ENCODE assay signal across 9 mouse cellular contexts in genomic region chr17:29262259-29262649, GRCm38 (mm10). TPM values are rescaled to one million over a fixed set of nuclear protein-coding genes. Genes with fewer than 3 reads are reported as not detected.
DNase-seq lines count a peak whose midpoint lies in the region; ATAC-seq and TF ChIP-seq lines count a peak whose summit lies in the region.
"Had no signal": no experiment of that assay in that cellular context is flagged by ENCODE, and none has a peak within 500 bp of the region (broad histone marks: within the 10 kb centered on the region; RNA-seq: fewer than 3 reads in every experiment).

No protein-coding gene starts in this region.

- ATAC-seq in heart, embryonic 14.5 days (ENCODE audit: insufficient number of reproducible peaks, insufficient read depth, low FRiP score, low read depth), result no peak
- ATAC-seq in G1E (ENCODE audit: extremely low read depth, insufficient number of reproducible peaks, low FRiP score, poor library complexity, severe bottlenecking), result no peak
- no peak for ATAC-seq in hindbrain, embryonic 15.5 days (ENCODE audit: low FRiP score, low read depth)
- ATAC-seq in midbrain, embryonic 14.5 days (ENCODE audit: low FRiP score, low TSS enrichment), result no peak

- no peaks in the 10 kb centered on the region for H3K9me3 ChIP-seq in heart, embryonic 14.5 days (ENCODE audit: control insufficient read depth, low read length)
- H3K9me3 ChIP-seq in G1E (replicated peaks), result no peaks in the 10 kb centered on the region
- H3K9me3 ChIP-seq in hindbrain, embryonic 15.5 days, result no peaks in the 10 kb centered on the region
- H3K9me3 ChIP-seq in midbrain, embryonic 14.5 days (ENCODE audit: control insufficient read depth, low read length), result no peaks in the 10 kb centered on the region

- no peak for TF ChIP-seq CTCF in G1E (IDR thresholded peaks at IDR 0.05; ENCODE audit: low read depth, low read length)

- 52% methylated on average over 2 of the region's 2 CpGs for WGBS in heart, embryonic 14.5 days
- 79% methylated on average over 2 of the region's 2 CpGs for WGBS in hindbrain, embryonic 15.5 days
- WGBS in midbrain, embryonic 14.5 days, result 50% methylated on average over 2 of the region's 2 CpGs

- peak overlapping the region; percentile 71 for H3K4me2 ChIP-seq in heart, embryonic 14.5 days (ENCODE audit: low read length)
- H3K4me2 ChIP-seq in hindbrain, embryonic 15.5 days, result peak overlapping the region; percentile 78
- peak overlapping the region; percentile 72 for H3K4me2 ChIP-seq in midbrain, embryonic 14.5 days (ENCODE audit: low read length)

- peaks cover 34% of the 10 kb centered on the region for H3K36me3 ChIP-seq in heart, embryonic 14.5 days (ENCODE audit: control insufficient read depth, insufficient read depth, low read length)
- peaks cover 51% of the 10 kb centered on the region for H3K36me3 ChIP-seq in G1E (replicated peaks)
- H3K36me3 ChIP-seq in hindbrain, embryonic 15.5 days, result peaks cover 17% of the 10 kb centered on the region
- peaks cover 28% of the 10 kb centered on the region for H3K36me3 ChIP-seq in midbrain, embryonic 14.5 days (ENCODE audit: control insufficient read depth, insufficient read depth, low read length)

- H3K4me3 ChIP-seq in heart, embryonic 14.5 days (ENCODE audit: control insufficient read depth in 1 of 2, insufficient read depth in 1 of 2, low read depth in 1 of 2, low read length in 2 of 2), result peak overlapping the region in 1 of 2 experiments; percentile 72; a peak in 1 of 4 replicates
- H3K4me3 ChIP-seq in G1E (ENCODE audit: low read depth, low read length), result peak overlapping the region; percentile 72
- H3K4me3 ChIP-seq in hindbrain, embryonic 15.5 days, result no peak overlapping the region; the same call in 1 of the 2 replicates
- H3K4me3 ChIP-seq in midbrain, embryonic 14.5 days (replicated peaks; ENCODE audit: low read depth, low read length), result no peak overlapping the region

- H3K4me1 ChIP-seq in heart, embryonic 14.5 days (ENCODE audit: control insufficient read depth in 2 of 2, insufficient read depth in 2 of 2, low read length in 2 of 2), result peaks cover 21 to 40% of the 10 kb centered on the region in 2 experiments
- H3K4me1 ChIP-seq in G1E (ENCODE audit: insufficient read depth, low read depth, low read length), result peaks cover 65% of the 10 kb centered on the region
- peaks cover 34% of the 10 kb centered on the region for H3K4me1 ChIP-seq in hindbrain, embryonic 15.5 days (replicated peaks)
- H3K4me1 ChIP-seq in midbrain, embryonic 14.5 days (ENCODE audit: control insufficient read depth, insufficient read depth, low read length), result peaks cover 16% of the 10 kb centered on the region

- H3K9ac ChIP-seq in heart, embryonic 14.5 days (ENCODE audit: low read length), result peak overlapping the region; percentile 85
- H3K9ac ChIP-seq in hindbrain, embryonic 15.5 days, result no peak overlapping the region
- no peak overlapping the region for H3K9ac ChIP-seq in midbrain, embryonic 14.5 days (replicated peaks; ENCODE audit: low read length)

- no peaks in the 10 kb centered on the region for H3K27me3 ChIP-seq in heart, embryonic 14.5 days (ENCODE audit: control insufficient read depth, insufficient read depth, low read length)
- H3K27me3 ChIP-seq in G1E (ENCODE audit: insufficient read depth, low read length), result no peaks in the 10 kb centered on the region
- no peaks in the 10 kb centered on the region for H3K27me3 ChIP-seq in hindbrain, embryonic 15.5 days
- no peaks in the 10 kb centered on the region for H3K27me3 ChIP-seq in midbrain, embryonic 14.5 days (ENCODE audit: control insufficient read depth, insufficient read depth, low read length)

- H3K27ac ChIP-seq in heart, embryonic 14.5 days (replicated peaks in 1 of 2; ENCODE audit: control insufficient read depth in 1 of 2, insufficient read depth in 1 of 2, low read depth in 2 of 2, low read length in 2 of 2), result no peak overlapping the region
- H3K27ac ChIP-seq in hindbrain, embryonic 15.5 days (replicated peaks), result no peak overlapping the region
- H3K27ac ChIP-seq in midbrain, embryonic 14.5 days (replicated peaks; ENCODE audit: low read depth, low read length), result no peak overlapping the region

- DNase-seq in heart, postnatal 4 days, result no peak
- no peak for DNase-seq in G1E (ENCODE audit: low spot score)
- DNase-seq in midbrain, embryonic 14.5 days, result no peak
- no peak for DNase-seq in adrenal gland, postnatal 25 days
- DNase-seq in c-Kit-positive CD71-positive TER-119-positive erythroid progenitor cells, embryonic 14.5 days (ENCODE audit: low spot score), result no peak
- DNase-seq in embryo, embryonic 10.5 days (ENCODE audit: low spot score), result no peak
- DNase-seq: lung, adult 2 months had no signal

RNA-seq across cellular contexts. Expression of gene Ppil1, which starts 1.7 kb away (rescaled TPM):
- polyA plus RNA-seq in heart, embryonic 14.5 days (2014; fragmentation: Nextera tagmentation; extraction: Ambion mirVana), result 98.2 and 106 TPM in 2 replicates
- 10 to 100 TPM; 39.5 to 39.6 TPM for total RNA-seq in heart, postnatal 4 days (2021)
- total RNA-seq in G1E (2014; fragmentation: Nextera tagmentation), result 26.3 and 29.2 TPM in 2 replicates
- total RNA-seq in G1E (2017), result 79.4 and 80.9 TPM in 2 replicates
- 59.1 and 91.6 TPM in 2 replicates for polyA plus RNA-seq in G1E (2012)
- polyA plus RNA-seq in hindbrain, embryonic 15.5 days (2015; fragmentation: Nextera tagmentation; extraction: Ambion mirVana), result 105 and 108 TPM in 2 replicates
- polyA plus RNA-seq in midbrain, embryonic 14.5 days (2014; fragmentation: Nextera tagmentation; extraction: Ambion mirVana), result 112 and 114 TPM in 2 replicates
- 22.3 and 28.9 TPM in 2 replicates for total RNA-seq in adrenal gland, postnatal 25 days (2021)

RNA-seq across cellular contexts. Expression of gene BC004004, which starts 6.3 kb away (rescaled TPM):
- polyA plus RNA-seq in heart, embryonic 14.5 days (2014; fragmentation: Nextera tagmentation; extraction: Ambion mirVana), result 106 and 112 TPM in 2 replicates
- 100 to 1,000 TPM; 158 to 161 TPM for total RNA-seq in heart, postnatal 4 days (2021)
- 68.0 and 85.4 TPM in 2 replicates for total RNA-seq in G1E (2014; fragmentation: Nextera tagmentation)
- 51.7 TPM in 2 replicates for total RNA-seq in G1E (2017)
- polyA plus RNA-seq in G1E (2012), result 16.0 and 19.8 TPM in 2 replicates
- polyA plus RNA-seq in hindbrain, embryonic 15.5 days (2015; fragmentation: Nextera tagmentation; extraction: Ambion mirVana), result 112 and 121 TPM in 2 replicates
- 117 and 122 TPM in 2 replicates for polyA plus RNA-seq in midbrain, embryonic 14.5 days (2014; fragmentation: Nextera tagmentation; extraction: Ambion mirVana)
- 116 and 134 TPM in 2 replicates for total RNA-seq in adrenal gland, postnatal 25 days (2021)

RNA-seq across cellular contexts. Expression of gene Cpne5, which starts 24.3 kb away (rescaled TPM):
- polyA plus RNA-seq in heart, embryonic 14.5 days (2014; fragmentation: Nextera tagmentation; extraction: Ambion mirVana), result 21.4 and 28.8 TPM in 2 replicates
- total RNA-seq in heart, postnatal 4 days (2021), result 1 to 10 TPM; 5.9 to 8.4 TPM
- total RNA-seq in G1E (2014; fragmentation: Nextera tagmentation) (1.2 and 2.1 TPM in 2 replicates), G1E (2017) (0.64 and 0.71 TPM in 2 replicates)
- polyA plus RNA-seq in G1E (2012), result 21.0 and 25.0 TPM in 2 replicates
- polyA plus RNA-seq in hindbrain, embryonic 15.5 days (2015; fragmentation: Nextera tagmentation; extraction: Ambion mirVana), result 41.1 and 42.6 TPM in 2 replicates
- 27.6 and 32.6 TPM in 2 replicates for polyA plus RNA-seq in midbrain, embryonic 14.5 days (2014; fragmentation: Nextera tagmentation; extraction: Ambion mirVana)
- 0.33 and 0.52 TPM in 2 replicates for total RNA-seq in adrenal gland, postnatal 25 days (2021)

RNA-seq across cellular contexts. Expression of gene Pi16, which starts 55.2 kb away (rescaled TPM):
- 0.77 and 1.1 TPM in 2 replicates for polyA plus RNA-seq in heart, embryonic 14.5 days (2014; fragmentation: Nextera tagmentation; extraction: Ambion mirVana)
- 10 to 100 TPM in 1 of 2 experiments, 1 to 10 TPM in 1; 8.8 to 10.2 TPM for total RNA-seq in heart, postnatal 4 days (2021)
- total RNA-seq in G1E (2014; fragmentation: Nextera tagmentation) (1.7 and 2.5 TPM in 2 replicates), G1E (2017) (5.5 and 5.8 TPM in 2 replicates)
- 7.5 and 7.6 TPM in 2 replicates for polyA plus RNA-seq in G1E (2012)
- polyA plus RNA-seq in hindbrain, embryonic 15.5 days (2015; fragmentation: Nextera tagmentation; extraction: Ambion mirVana), result 2.1 and 2.3 TPM in 2 replicates
- 1.3 and 2.8 TPM in 2 replicates for polyA plus RNA-seq in midbrain, embryonic 14.5 days (2014; fragmentation: Nextera tagmentation; extraction: Ambion mirVana)
- 9.5 and 13.2 TPM in 2 replicates for total RNA-seq in adrenal gland, postnatal 25 days (2021)
